Mouse (Mus musculus) liver, embryonic 14.5 days (tissue): ENCODE measurements around the gene Slc38a10.

Experiments used
- CTCF ChIP-seq: IDR thresholded peaks from 2 replicates; pipeline ENCODE4 v1.5.1; 2016; ENCODE audit warnings: antibody characterized with exemption, low read depth, control low read depth
- EP300 ChIP-seq: IDR thresholded peaks from 2 replicates; pipeline ENCODE4 v1.6.1; 2016; ENCODE audit warnings: antibody characterized with exemption, low read depth

DNA sequence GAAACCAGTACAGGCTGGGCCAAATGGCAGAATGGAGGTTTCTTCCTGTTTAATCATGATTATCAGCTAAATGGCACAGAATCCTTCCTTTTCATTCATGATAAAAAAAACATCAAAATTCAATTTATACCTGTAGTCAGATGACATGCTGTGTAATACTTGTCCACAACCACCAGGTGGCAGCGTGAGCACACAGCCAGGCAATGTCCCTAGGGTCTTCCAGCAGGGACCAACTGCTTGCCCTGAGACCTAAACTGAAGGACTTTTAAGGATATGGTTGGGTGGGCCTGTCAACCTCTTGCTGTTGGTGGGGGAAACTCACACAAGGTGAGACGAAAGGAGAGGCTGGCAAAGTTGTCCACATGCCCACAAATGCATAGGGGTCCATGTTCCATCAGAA, 40.1 kb downstream of the Slc38a10 start:
- TF ChIP-seq CTCF (peak; percentile 96), EP300 (no peak)
